Mouse (Mus musculus) liver, adult (tissue): Measurements from ENCODE around the gene Kcnq2.

Experiments used
- GATA4 ChIP-seq: IDR thresholded peaks from 2 replicates; pipeline ENCODE4 v1.6.1; 2014; ENCODE audit warnings: mild to moderate bottlenecking, low read length; ENCODE audit not compliant: insufficient replicate concordance

Kcnq2 gene

DNA sequence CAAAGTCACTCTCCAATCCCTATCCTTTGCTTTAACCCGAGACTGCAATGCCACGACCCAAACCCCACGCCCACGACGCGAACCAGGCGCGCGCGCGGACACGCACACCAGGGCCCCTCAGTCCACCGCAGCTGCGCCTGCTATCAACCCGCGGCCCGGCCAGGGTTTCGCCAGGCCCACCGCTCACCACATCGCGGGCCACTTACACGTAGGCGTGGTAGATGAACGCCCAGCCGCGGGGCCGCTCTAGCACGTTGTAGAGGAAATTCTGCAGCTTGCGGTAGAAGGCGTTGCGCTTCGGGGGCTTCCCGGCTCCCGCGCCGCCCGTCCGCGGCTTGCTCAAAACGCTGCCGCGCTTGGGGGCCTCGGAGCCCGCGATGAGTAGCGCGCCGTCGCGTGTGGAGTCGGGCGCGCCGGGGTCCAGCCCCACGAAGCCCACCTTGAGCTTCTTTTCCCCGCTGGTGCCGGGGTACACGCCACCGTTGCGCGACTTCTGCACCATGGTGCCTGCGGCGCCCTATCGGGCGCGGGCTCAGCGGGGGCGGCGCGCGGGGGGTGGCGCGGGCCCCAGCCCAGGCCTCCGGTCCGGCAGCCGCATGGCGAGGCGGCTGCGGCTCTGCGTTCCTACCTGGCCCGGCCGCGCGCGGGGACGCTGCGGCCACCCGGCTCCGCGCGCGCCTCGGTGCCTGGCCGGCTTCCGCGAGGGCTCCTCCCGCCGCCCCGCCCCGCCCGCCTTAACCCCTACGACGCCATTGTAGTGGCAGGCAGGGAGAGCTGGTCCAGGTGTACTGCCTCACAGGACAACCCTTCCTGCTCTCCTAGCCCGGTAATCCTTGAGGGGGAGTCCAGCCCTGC lies at the start of gene Kcnq2:
Gene Kcnq2, minus strand, starts transcription at position 710 of the 855 bp plus-strand sequence.
- TF ChIP-seq GATA4, result no peak

DNA sequence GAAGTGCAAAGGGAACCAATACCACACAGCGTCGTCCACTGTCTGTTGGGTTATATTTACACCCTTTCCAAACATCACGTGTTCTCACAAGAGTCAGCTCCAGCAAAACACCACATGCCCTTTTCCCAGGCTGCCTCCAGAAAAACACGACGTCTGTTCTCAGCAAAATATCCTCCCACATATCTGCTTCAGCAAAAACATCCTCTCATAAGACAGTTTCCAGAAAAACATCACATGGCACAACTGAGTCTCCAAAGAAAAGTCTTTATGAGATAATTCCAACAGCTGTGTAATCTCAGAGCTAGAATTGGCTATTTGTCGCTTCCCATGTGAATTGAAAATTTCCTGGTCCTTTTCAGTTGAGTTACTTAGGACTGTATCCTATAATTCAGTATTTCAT lies 45.8 kb upstream of the Kcnq2 start:
- TF ChIP-seq GATA4, result no peak

- no peak for TF ChIP-seq GATA4
These were observed 43.4 kb upstream of the Kcnq2 start for GRCm38 (mm10) chr2:181178471-181178870.

DNA sequence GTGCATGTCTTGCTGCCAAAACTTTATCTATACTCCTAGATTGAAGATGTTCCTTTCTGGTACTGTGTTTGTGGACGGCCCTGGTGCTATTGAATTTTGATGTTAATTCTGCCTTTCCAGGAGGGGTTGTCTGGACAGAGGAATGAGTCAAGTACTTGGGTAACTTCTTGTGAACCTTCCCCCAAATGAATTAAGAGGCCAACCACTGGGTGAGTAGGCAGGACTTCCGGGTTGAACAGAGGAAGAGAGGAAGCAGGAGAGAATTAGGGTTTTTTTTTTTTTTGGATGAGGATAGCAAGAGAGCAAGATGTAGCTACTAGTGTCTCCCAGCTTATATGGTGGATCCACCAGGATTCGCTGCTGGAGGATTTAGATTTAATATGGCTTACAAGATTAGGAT lies 42.9 kb upstream of the Kcnq2 start:
- TF ChIP-seq GATA4, result no peak

DNA sequence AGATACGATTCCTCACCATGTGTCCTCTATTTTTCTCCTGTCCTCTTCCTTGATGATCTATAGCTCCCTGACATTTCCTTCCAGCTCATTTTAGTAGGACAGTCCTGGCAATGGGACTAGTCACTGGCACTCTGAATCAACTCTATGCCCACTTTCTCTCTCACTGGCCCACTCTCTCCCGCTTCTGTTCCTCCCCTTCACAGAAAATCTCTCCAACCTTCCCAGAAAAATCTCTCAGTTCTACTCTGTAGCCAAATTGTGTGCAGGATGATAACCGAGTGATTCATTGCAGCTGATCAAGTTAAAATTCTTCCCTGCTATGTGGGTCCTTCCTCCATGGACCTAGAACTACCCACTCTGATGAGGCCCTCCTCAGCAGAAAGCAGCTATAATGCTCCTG lies 39.5 kb upstream of the Kcnq2 start:
- TF ChIP-seq GATA4, result no peak

DNA sequence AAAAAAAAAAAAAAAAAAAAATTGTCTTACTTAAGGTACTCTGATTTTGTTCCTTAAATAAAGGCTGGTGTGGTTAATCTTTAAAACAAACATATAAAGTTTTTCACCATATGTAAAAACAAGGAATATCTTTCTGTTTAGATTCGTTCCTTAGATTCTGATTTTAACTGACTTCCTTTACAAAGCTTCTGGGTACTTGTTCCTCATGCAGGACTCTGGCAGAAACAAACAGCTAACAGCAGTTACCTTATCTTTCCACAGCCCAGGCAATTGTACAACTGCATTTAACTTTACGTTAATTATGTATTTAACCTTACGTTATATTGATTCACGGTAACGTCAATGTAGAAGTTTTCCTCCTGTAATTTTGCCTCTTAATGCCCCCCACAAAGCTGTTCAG lies 31.4 kb upstream of the Kcnq2 start:
- no peak for TF ChIP-seq GATA4

DNA sequence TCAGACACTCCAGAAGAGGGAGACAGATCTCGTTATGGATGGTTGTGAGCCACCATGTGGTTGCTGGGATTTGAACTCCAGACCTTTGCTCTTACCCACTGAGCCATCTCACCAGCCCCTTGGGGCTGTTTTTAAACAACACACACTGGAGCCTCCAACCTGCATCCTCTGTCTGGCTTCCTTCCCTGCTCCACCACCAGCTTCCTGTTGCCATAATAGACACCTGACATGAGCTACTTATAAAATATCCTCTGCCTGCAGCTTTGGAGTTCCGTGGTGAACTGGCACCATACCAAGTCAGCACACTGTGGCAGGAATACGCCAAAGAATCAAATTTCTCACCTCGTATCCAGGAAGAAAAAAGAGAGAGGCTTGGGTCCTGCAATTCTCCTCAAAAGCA lies 25.7 kb upstream of the Kcnq2 start:
- no peak for TF ChIP-seq GATA4

DNA sequence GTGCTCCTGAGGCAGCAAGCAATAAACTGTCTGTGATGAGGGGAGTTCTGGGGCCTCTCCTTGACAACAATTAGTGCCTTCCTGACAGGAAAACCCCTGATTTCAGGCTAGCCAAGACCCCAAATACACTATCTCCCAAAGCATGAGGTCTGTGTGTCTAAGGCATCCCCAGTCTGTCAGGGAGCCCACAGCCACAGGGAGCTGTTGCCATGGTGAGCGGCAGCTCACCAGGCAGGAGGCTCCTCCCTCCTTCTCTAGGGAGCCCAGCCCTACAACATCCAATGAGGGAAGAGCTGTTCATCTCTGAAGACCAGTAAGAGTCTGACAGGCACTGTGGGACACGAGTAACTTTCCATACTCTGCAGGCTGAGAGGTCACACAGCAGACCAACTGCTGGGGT lies 24.7 kb upstream of the Kcnq2 start:
- TF ChIP-seq GATA4, result no peak

DNA sequence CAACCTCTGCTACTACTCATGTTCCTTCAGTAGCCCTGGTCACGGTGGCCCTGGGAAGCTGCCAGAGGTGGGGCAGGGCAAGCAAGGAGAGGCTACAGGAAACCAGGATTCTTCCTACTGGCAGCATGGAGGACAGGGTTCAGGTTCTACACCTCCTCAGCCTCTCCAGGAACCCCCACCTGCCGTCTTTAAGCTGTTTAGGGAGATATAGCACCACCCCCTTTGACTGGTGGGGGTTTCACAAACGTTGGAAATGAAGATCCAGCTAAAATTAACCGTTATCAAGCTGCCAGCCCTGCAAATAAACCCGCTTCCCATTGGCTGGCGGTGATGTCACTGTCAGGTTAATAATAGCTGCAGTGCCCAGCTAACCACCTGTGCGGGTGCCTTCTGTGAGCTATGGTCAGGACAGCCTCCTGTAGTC lies 24.0 kb upstream of the Kcnq2 start:
- no peak for TF ChIP-seq GATA4

GRCm38 (mm10) chr2:181158471-181158870 lies 23.4 kb upstream of the Kcnq2 start:
- TF ChIP-seq GATA4, result no peak

DNA sequence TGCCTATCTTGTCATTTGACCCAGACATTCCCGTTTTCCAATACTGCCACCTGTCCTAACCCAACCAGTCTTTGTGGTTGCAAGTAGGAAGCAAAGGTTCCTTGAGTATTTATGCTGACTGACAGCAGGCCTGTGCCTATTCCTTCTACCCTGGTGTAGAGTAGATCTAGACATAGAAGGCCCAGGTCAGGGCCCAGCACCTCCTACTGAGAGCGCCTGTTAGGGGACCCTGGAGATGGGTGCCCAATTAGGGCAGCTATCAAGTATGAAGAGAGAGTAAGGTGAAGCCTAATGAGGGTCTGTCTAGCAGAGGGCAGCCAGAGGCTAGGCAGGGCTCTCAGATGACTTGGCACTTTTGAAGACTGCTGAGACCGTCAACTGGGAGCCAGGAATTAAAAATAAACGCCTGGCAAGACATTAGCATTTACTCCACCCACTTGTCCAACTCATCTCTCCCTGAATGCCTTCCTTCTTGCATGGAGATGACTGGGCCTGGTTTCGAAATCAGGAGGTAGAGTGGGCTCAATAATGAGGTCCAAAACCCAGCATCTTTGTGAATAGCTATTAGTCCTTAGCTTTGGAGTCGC lies 22.7 kb upstream of the Kcnq2 start:
- TF ChIP-seq GATA4, result no peak

DNA sequence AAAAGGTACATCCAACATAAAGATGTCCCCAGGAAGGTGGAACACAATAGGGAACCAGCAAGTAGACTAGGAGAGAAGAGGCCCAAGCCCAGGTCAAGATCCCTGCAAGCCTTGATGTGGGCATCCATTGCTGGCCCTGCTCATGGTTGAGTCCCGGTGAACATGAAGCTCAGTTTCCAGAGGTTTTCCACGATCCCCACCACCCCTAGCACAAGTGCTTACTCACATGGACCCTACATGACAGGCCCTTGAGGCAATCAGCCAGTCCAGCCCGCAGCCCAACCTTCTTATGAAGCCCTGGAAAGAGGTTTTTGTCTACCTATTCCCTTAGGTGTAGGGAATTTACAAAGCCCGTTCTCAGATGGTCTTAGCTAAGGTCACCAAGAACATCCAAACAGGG lies 22.1 kb upstream of the Kcnq2 start:
- TF ChIP-seq GATA4, result no peak

DNA sequence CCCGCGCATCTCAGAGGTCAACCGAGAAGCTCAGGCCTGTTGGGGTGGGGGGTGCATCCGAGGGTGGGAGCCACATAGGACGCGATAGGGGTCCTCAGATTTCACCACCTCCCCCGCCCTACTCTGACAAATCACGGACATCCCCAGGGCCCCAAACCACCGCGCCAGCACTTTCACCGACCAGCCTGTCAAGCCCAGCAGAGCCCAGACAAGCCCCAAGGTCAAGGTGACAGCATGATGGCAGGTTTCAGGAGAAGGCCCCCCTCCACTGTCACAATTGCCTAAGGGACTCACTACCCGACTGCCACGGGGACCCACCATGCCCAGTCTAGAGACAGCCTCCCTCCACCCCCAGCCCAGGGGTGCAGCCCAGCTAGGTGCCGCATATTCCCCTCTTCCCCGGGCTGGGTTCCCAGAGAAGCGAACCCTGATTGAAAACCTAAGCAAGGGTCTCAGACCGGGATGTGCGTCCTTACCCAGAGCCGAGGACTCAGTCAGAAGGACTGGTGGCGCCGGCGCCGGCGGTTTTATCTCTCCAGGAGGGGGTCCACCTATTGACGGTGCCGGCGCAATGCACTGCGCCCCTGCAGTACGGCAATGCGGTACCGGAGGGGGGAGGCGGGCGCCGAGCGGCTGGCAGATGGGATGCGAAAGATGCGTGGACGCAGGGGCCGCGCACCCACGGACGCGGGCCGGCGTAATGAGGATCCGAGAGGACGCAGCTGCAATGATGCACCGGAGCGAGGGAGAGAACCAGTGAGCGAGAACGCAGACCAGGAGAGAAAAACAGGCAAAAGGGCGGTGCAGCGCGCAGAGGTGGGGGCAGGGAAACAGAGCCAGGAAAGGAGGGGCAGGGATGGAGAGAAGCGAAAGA lies 21.4 kb upstream of the Kcnq2 start, which contains the start of gene Eef1a2:
Gene Eef1a2, minus strand, starts transcription at position 767 of the 874 bp plus-strand sequence.
- TF ChIP-seq GATA4, result no peak

DNA sequence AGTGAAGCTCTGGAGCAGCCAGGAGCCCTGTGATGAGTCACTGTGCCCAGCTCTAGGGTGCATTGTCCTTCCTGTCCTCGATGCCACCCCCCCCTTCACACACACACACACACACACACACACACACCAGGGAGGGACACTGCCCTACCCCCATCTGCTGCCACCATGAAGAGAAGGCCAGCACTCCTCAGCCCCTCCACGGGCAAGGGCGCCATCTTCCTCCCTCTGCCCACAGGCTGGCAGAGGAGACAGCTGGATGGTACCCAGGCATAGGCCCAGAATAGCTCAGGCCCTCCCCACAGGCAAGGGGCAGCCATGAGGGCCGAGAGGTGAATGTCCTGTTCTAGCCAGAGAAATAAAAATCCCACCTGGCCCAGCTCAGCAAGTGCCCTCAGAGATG lies 20.7 kb upstream of the Kcnq2 start:
- TF ChIP-seq GATA4, result no peak

DNA sequence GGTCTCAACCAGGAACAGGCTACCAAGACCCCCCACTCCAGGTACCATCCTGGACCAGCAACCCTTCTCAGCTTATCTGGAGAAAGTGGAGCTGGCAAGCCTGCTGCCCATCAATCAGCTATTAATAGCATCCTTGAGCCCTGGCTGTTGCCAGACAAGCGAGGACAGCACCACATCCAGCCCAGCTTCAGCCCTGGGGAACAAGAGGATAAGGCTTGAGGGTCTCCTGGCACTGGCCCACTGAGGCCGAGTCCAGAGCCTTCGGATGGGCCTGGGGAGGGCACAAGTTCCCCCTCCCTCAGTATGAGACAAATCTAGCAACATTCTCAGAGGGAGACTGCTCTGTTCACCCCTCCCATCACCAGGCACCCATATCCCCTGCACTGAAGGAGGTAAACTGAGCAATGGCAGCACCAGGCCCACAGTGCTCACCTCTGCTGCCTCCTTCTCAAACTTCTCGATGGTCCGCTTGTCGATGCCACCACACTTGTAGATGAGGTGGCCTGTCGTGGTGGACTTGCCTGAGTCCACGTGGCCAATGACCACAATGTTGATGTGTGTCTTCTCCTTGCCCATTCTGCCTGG lies 19.8 kb upstream of the Kcnq2 start:
- TF ChIP-seq GATA4, result no peak

DNA sequence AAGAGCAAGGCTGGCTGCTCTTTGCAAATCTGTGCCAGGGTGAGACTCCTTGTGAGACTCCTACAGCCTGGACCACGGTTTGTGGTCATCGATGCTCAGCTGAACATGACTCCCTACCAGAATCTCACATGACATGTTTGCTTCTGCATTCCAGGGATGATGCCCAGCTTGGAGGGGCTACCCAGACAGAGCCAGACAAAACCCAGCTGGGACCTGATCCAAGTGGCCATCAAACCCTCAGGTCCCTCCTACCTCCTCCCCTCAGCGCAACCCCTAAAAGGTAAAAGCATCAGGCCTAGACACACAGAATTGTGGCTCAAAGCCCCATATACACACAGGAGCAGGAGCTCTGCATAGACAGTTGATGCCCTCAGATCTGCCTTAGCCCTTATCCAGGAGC lies 19.3 kb upstream of the Kcnq2 start:
- TF ChIP-seq GATA4, result no peak

GRCm38 (mm10) chr2:181153837-181154236 lies 18.7 kb upstream of the Kcnq2 start:
- TF ChIP-seq GATA4, result no peak
